Mouse (Mus musculus) CH12.LX (cell line): ENCODE results near the gene Fastk. TPM values are rescaled to one million over a fixed set of nuclear protein-coding genes. Genes with fewer than 3 reads are reported as not detected.

Source experiments
- DNase-seq: peaks from one replicate; pipeline ENCODE4 v3.0.0-alpha.2; 2013; ENCODE audit errors: extremely low read depth
- H3K27ac ChIP-seq: 2 replicates; pipeline ENCODE4 v1.5.1; 2012; ENCODE audit warnings: low read depth, mild to moderate bottlenecking, control low read depth, moderate library complexity; ENCODE audit not compliant: insufficient read depth
- H3K27me3 ChIP-seq: replicated peaks from 2 replicates; pipeline ENCODE3; 2012; ENCODE audit warnings: inconsistent platforms
- H3K36me3 ChIP-seq, 2 experiments: replicated peaks in 1 of 2; 2 replicates each; pipeline versions ENCODE3 to v1.6.1; 2012; ENCODE audit warnings: inconsistent platforms in 1 of 2, low read length in 1 of 2, mild to moderate bottlenecking in 1 of 2, mixed read lengths in 1 of 2, moderate library complexity in 1 of 2; ENCODE audit not compliant: control insufficient read depth in 1 of 2, insufficient read depth in 1 of 2
- H3K4me1 ChIP-seq, 2 experiments: 2 replicates each; pipeline ENCODE4 v1.6.1; 2012; ENCODE audit warnings: inconsistent platforms in 1 of 2, moderate library complexity in 1 of 2; ENCODE audit not compliant: insufficient read depth in 2 of 2, control insufficient read depth in 1 of 2
- H3K4me2 ChIP-seq: 2 replicates; pipeline ENCODE4 v1.6.1; 2012; ENCODE audit warnings: low read depth, mild to moderate bottlenecking, control low read depth; ENCODE audit not compliant: poor library complexity, insufficient read depth, severe bottlenecking
- H3K4me3 ChIP-seq, 3 experiments: fragments of 150-350 bp in 1 of 3; sonication (generic) in 1 of 3; replicated peaks in 1 of 3; 2 replicates each; pipeline versions ENCODE3 to v1.5.1; 2011 to 2012; ENCODE audit warnings: low read depth in 2 of 3, low read length in 2 of 3, mild to moderate bottlenecking in 2 of 3, moderate library complexity in 2 of 3, control low read depth in 1 of 3, improper control_type of control experiment in 1 of 3, inconsistent platforms in 1 of 3, mixed read lengths in 1 of 3; ENCODE audit not compliant: poor library complexity in 1 of 3
- H3K79me2 ChIP-seq: replicated peaks from 2 replicates; pipeline ENCODE4 v1.6.1; 2012; ENCODE audit warnings: mild to moderate bottlenecking, moderate library complexity; ENCODE audit not compliant: control insufficient read depth, poor library complexity, insufficient read depth, severe bottlenecking; ENCODE audit errors: extremely low read depth
- H3K9ac ChIP-seq: 2 replicates; pipeline ENCODE4 v1.6.1; 2012; ENCODE audit warnings: low read depth, mild to moderate bottlenecking, control low read depth, moderate library complexity; ENCODE audit not compliant: insufficient read depth
- H3K9me3 ChIP-seq: replicated peaks from 2 replicates; pipeline ENCODE3; 2012; ENCODE audit warnings: low read length, inconsistent platforms, mixed read lengths
- BHLHE40 ChIP-seq: IDR thresholded peaks from 2 replicates; pipeline ENCODE4 v1.6.1; 2011; ENCODE audit warnings: mild to moderate bottlenecking, low read depth, low read length, improper control_type of control experiment
- CHD1 ChIP-seq: IDR thresholded peaks from 2 replicates; pipeline ENCODE4 v1.6.1; 2012; ENCODE audit warnings: low read depth, low read length, improper control_type of control experiment, inconsistent platforms
- CHD2 ChIP-seq: IDR thresholded peaks from 2 replicates; pipeline ENCODE4 v1.6.1; 2011; ENCODE audit warnings: low read length, improper control_type of control experiment
- CTCF ChIP-seq, 2 experiments: IDR thresholded peaks in 1 of 2; conservative IDR thresholded peaks in 1 of 2; 2 replicates each; pipeline ENCODE4 v1.5.1; 2011 to 2012; ENCODE audit warnings: low read depth in 2 of 2, low read length in 2 of 2, improper control_type of control experiment in 1 of 2, inconsistent platforms in 1 of 2, mild to moderate bottlenecking in 1 of 2, moderate library complexity in 1 of 2
- E2F4 ChIP-seq: IDR thresholded peaks from 2 replicates; pipeline ENCODE4 v1.6.1; 2011; ENCODE audit warnings: low read depth, low read length, improper control_type of control experiment; ENCODE audit not compliant: insufficient replicate concordance
- ELF1 ChIP-seq: IDR thresholded peaks from 2 replicates; pipeline ENCODE4 v1.6.1; 2014; ENCODE audit warnings: low read depth, mild to moderate bottlenecking, inconsistent platforms, low read length, improper control_type of control experiment
- EP300 ChIP-seq: IDR thresholded peaks from 2 replicates; pipeline ENCODE4 v1.6.1; 2011; ENCODE audit warnings: low read length, improper control_type of control experiment
- ETS1 ChIP-seq: conservative IDR thresholded peaks from 2 replicates; pipeline ENCODE4 v1.6.1; 2012; ENCODE audit warnings: low read depth, mild to moderate bottlenecking, inconsistent platforms, low read length, improper control_type of control experiment, moderate library complexity
- GABPA ChIP-seq: IDR thresholded peaks from 2 replicates; pipeline ENCODE4 v1.6.1; 2012; ENCODE audit warnings: low read depth, low read length, improper control_type of control experiment, inconsistent platforms; ENCODE audit not compliant: insufficient replicate concordance
- HCFC1 ChIP-seq: IDR thresholded peaks from 2 replicates; pipeline ENCODE4 v1.6.1; 2012; ENCODE audit warnings: low read depth, mild to moderate bottlenecking, inconsistent platforms, low read length, improper control_type of control experiment
- IRF4 ChIP-seq: IDR thresholded peaks from 2 replicates; pipeline ENCODE4 v1.6.1; 2014; ENCODE audit warnings: low read depth, mild to moderate bottlenecking, inconsistent platforms, low read length, improper control_type of control experiment
- JUN ChIP-seq: IDR thresholded peaks from 2 replicates; pipeline ENCODE4 v1.6.1; 2011; ENCODE audit warnings: low read depth, mild to moderate bottlenecking, low read length, improper control_type of control experiment, moderate library complexity; ENCODE audit not compliant: insufficient read depth
- JUND ChIP-seq: conservative IDR thresholded peaks from 2 replicates; pipeline ENCODE4 v1.6.1; 2011; ENCODE audit warnings: low read depth, low read length, improper control_type of control experiment
- KAT2A ChIP-seq: IDR thresholded peaks from 2 replicates; pipeline ENCODE4 v1.6.1; 2012; ENCODE audit warnings: low read length, improper control_type of control experiment, inconsistent platforms; ENCODE audit not compliant: insufficient replicate concordance
- MAFK ChIP-seq: IDR thresholded peaks from 2 replicates; pipeline ENCODE4 v1.6.1; 2011; ENCODE audit warnings: low read length, improper control_type of control experiment; ENCODE audit not compliant: insufficient replicate concordance
- MAX ChIP-seq: IDR thresholded peaks from 2 replicates; pipeline ENCODE4 v1.6.1; 2011; ENCODE audit warnings: low read length, improper control_type of control experiment
- MAZ ChIP-seq: IDR thresholded peaks from 2 replicates; pipeline ENCODE4 v1.6.1; 2012; ENCODE audit warnings: low read depth, mild to moderate bottlenecking, inconsistent platforms, low read length, improper control_type of control experiment, moderate library complexity
- MEF2A ChIP-seq: IDR thresholded peaks from 2 replicates; pipeline ENCODE4 v1.6.1; 2014; ENCODE audit warnings: low read depth, mild to moderate bottlenecking, inconsistent platforms, low read length, improper control_type of control experiment, borderline replicate concordance
- MXI1 ChIP-seq: IDR thresholded peaks from 2 replicates; pipeline ENCODE4 v1.6.1; 2011; ENCODE audit warnings: mild to moderate bottlenecking, low read depth, low read length, improper control_type of control experiment
- MYC ChIP-seq: IDR thresholded peaks from 2 replicates; pipeline ENCODE4 v1.6.1; 2011; ENCODE audit warnings: low read depth, mild to moderate bottlenecking, improper control_type of control experiment, low read length
- NELFE ChIP-seq: IDR thresholded peaks from 2 replicates; pipeline ENCODE4 v1.6.1; 2011; ENCODE audit warnings: low read depth, low read length, improper control_type of control experiment
- NRF1 ChIP-seq: IDR thresholded peaks from 2 replicates; pipeline ENCODE4 v1.6.1; 2014; ENCODE audit warnings: low read depth, mild to moderate bottlenecking, inconsistent platforms, low read length, improper control_type of control experiment, moderate library complexity
- PAX5 ChIP-seq: IDR thresholded peaks from 2 replicates; pipeline ENCODE4 v1.6.1; 2012; ENCODE audit warnings: low read length, inconsistent platforms, mixed read lengths
- POLR2A ChIP-seq: IDR thresholded peaks from 2 replicates; pipeline ENCODE4 v1.6.1; 2011; ENCODE audit warnings: low read depth, mild to moderate bottlenecking, improper control_type of control experiment, low read length
- POLR2AphosphoS2 ChIP-seq: IDR thresholded peaks from 2 replicates; pipeline ENCODE4 v1.6.1; 2011; ENCODE audit warnings: low read depth, low read length, improper control_type of control experiment
- RAD21 ChIP-seq: IDR thresholded peaks from 2 replicates; pipeline ENCODE4 v1.6.1; 2011; ENCODE audit warnings: low read depth, mild to moderate bottlenecking, low read length, improper control_type of control experiment, moderate library complexity
- RCOR1 ChIP-seq: conservative IDR thresholded peaks from 2 replicates; pipeline ENCODE4 v1.6.1; 2012; ENCODE audit warnings: low read depth, mild to moderate bottlenecking, inconsistent platforms, low read length, improper control_type of control experiment
- SIN3A ChIP-seq: IDR thresholded peaks from 2 replicates; pipeline ENCODE4 v1.6.1; 2012; ENCODE audit warnings: low read length, improper control_type of control experiment, inconsistent platforms
- SMC3 ChIP-seq: IDR thresholded peaks from 2 replicates; pipeline ENCODE4 v1.6.1; 2011; ENCODE audit warnings: low read depth, low read length, improper control_type of control experiment
- TBP ChIP-seq: conservative IDR thresholded peaks from 2 replicates; pipeline ENCODE4 v1.6.1; 2011; ENCODE audit warnings: low read depth, low read length, improper control_type of control experiment
- TCF12 ChIP-seq: IDR thresholded peaks from 2 replicates; pipeline ENCODE4 v1.6.1; 2014; ENCODE audit warnings: low read depth, mild to moderate bottlenecking, inconsistent platforms, low read length, improper control_type of control experiment
- UBTF ChIP-seq: IDR thresholded peaks from 2 replicates; pipeline ENCODE4 v1.6.1; 2012; ENCODE audit warnings: low read depth, mild to moderate bottlenecking, inconsistent platforms, low read length, improper control_type of control experiment, moderate library complexity
- USF1 ChIP-seq: IDR thresholded peaks from 2 replicates; pipeline ENCODE4 v1.6.1; 2014; ENCODE audit warnings: low read depth, mild to moderate bottlenecking, inconsistent platforms, low read length, improper control_type of control experiment
- USF2 ChIP-seq: conservative IDR thresholded peaks from 2 replicates; pipeline ENCODE4 v1.6.1; 2011; ENCODE audit warnings: low read depth, low read length, improper control_type of control experiment
- ZC3H11A ChIP-seq: IDR thresholded peaks from 2 replicates; pipeline ENCODE4 v1.6.1; 2012; ENCODE audit warnings: low read depth, mild to moderate bottlenecking, inconsistent platforms, low read length, improper control_type of control experiment
- ZKSCAN1 ChIP-seq: IDR thresholded peaks from 2 replicates; pipeline ENCODE4 v1.6.1; 2012; ENCODE audit warnings: low read depth, inconsistent platforms, low read length, improper control_type of control experiment, borderline replicate concordance
- ZMIZ1 ChIP-seq: IDR thresholded peaks from 2 replicates; pipeline ENCODE4 v1.6.1; 2012; ENCODE audit warnings: low read depth, mild to moderate bottlenecking, inconsistent platforms, low read length, improper control_type of control experiment
- ZNF384 ChIP-seq: IDR thresholded peaks from 2 replicates; pipeline ENCODE4 v1.6.1; 2012; ENCODE audit warnings: low read depth, low read length, improper control_type of control experiment, inconsistent platforms
- dilution Hi-C: fragments of 300-500 bp; cut with MboI; formaldehyde crosslinking; loops from 2 replicates; pipeline ENCODE4 v1.14.3; 2020; ENCODE audit warnings: low sequenced_read_pairs; ENCODE audit not compliant: extremely low pct_unique_long_range_greater_than_20kb, extremely low pct_ligation_motif_present
- in situ Hi-C: fragments of 300-500 bp; cut with MboI; formaldehyde crosslinking; loops from 3 replicates; pipeline ENCODE4 v1.14.3; 2019; ENCODE audit warnings: low sequenced_read_pairs, low pct_ligation_motif_present, low pct_unique_long_range_greater_than_20kb, mixed read lengths
- polyA plus RNA-seq: library from polyadenylated mRNA; unstranded; fragments of >175 nt; gene quantifications from 2 replicates; pipeline ENCODE4 v1.2.1, GENCODE M21; 2012; ENCODE audit warnings: low read depth; ENCODE audit not compliant: insufficient read length
- total RNA-seq, 2 experiments: library from RNA; depleted of rRNA; stranded (reverse); fragments of 300-350 nt in 1 of 2; fragments of >200 nt in 1 of 2; gene quantifications; 2 replicates each; pipeline ENCODE4 v1.2.3; 2012 to 2014

The Fastk gene
- total and polyA plus RNA-seq, 3 experiments = 44.8 to 88.0 (median 61.4) TPM

DNA sequence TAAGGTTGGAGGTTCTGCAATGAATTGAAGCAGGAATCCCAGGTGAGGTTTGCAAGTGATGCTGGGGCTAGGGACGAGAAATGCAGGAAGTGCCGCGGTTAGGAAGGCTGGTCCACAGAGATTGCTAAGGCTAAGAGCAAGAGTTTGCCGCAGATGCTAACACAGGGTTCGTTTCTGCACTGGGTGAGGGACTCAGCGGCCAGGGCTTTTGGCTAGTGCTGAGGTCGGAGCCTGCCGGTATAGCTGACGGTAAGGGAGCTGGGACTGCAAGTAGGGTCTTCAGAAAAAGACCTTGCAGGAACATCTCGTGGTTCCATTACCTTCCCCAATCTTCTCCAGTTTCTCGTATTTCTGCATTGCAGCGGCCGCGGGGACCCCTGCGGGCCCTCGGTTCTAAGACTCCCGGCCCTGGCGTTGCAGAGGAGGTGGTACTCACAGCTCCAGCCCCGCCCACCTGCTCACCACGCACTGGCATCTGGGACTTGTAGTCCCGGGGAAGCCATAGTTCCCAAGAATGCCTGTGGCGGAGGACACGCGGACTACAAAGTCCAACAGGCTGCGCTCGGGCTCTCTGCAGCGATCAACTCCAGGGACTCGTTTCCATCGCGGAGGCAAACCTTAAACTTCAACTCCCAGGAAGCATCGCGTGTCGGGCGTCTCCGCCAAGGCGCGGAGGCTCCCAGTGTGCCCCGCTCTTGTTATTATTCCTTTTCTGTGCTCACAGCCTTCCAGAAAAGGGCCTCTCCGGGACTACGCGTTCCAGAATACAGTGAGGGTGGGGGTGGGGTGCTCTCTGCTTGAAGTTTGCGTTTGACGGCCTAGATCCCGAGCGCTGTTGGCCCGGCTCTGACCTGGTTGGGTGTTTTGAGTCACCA, 21.7 kb downstream of the Fastk start, which contains the start of the genes Cdk5 and Slc4a2:
Cdk5 (minus strand) TSS at position 402 of the 875 bp plus-strand sequence.
Slc4a2 (plus strand) TSS at position 709 of the 875 bp plus-strand sequence.
- Histone ChIP-seq H3K79me2 (peaks cover 10% of the 10 kb centered on the region; the same call in 1 of the 2 replicates), H3K4me1 (peaks cover 16 to 41% of the 10 kb centered on the region in 2 experiments), H3K9ac (peak within 1 kb of the TSS; percentile 97)

DNA sequence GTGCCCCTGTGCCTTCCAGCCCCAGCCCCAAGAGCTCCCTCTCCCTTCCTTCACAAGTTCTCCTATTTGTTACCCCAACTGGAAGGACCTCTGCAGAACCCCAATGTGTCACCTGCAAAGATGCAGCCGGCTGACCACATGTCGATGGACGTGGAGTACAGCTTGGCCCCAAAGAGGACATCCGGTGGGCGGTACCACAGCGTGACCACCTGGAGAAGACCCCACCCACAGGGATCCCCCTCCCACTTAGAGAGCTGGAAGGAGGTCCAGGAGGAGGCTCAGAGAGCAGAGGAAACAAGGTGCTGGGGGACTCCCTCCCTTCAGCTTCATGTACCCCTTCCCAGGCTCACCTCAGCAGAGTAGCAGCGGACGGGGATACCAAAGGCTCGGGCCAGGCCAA, 24.7 kb downstream of the Fastk start:
- Histone ChIP-seq H3K4me1 (peaks cover 2 to 14% of the 10 kb centered on the region in 2 experiments; a peak in 2 of 4 replicates), H3K4me3 (no peak overlapping the region), H3K9me3 (no peaks in the 10 kb centered on the region), H3K27ac (no peak overlapping the region), H3K9ac (no peak overlapping the region), H3K36me3 (peaks cover 14 to 53% of the 10 kb centered on the region in 2 experiments), H3K4me2 (no peak overlapping the region), H3K27me3 (no peaks in the 10 kb centered on the region), H3K79me2 (no peaks in the 10 kb centered on the region)
- in situ Hi-C loops (loop anchor here (5.0 kb wide), 1 partner anchor 37 kb away; no protein-coding TSS in a partner anchor), dilution Hi-C loops (no loop called here)
- DNase-seq = no peak
- no peak for TF ChIP-seq ELF1
- TF ChIP-seq MEF2A = no peak
- no peak for TF ChIP-seq TCF12
- no peak for TF ChIP-seq USF2
- TF ChIP-seq SMC3 = no peak
- TF ChIP-seq BHLHE40 = no peak
- TF ChIP-seq EP300 = no peak
- no peak for TF ChIP-seq MAFK
- no peak for TF ChIP-seq E2F4
- no peak for TF ChIP-seq USF1
- TF ChIP-seq TBP = no peak
- TF ChIP-seq HCFC1 = no peak
- no peak for TF ChIP-seq MAX
- no peak for TF ChIP-seq NRF1

More for the DNA sequence above, 21.7 kb downstream of the Fastk start, which contains the start of the genes Cdk5 and Slc4a2:
- H3K36me3 ChIP-seq = peaks cover 14 to 45% of the 10 kb centered on the region in 2 experiments
- H3K9me3 ChIP-seq = no peaks in the 10 kb centered on the region
- DNase-seq = peak; percentile 99
- no peaks in the 10 kb centered on the region for H3K27me3 ChIP-seq
- H3K4me2 ChIP-seq = peak within 1 kb of the TSS; percentile 84
- dilution Hi-C loops = no loop called here
- in situ Hi-C loops = loop anchor here (5.0 kb wide), 1 partner anchor 34 kb away; no protein-coding TSS in a partner anchor
- peak within 1 kb of the TSS; percentile 63 for H3K27ac ChIP-seq
- TF ChIP-seq MXI1 = peak; percentile 94
- TF ChIP-seq TCF12 = peak; percentile 77
- peak; percentile 96 for TF ChIP-seq HCFC1
- peak; percentile 90 for TF ChIP-seq MYC
- TF ChIP-seq CHD1 = no peak
- TF ChIP-seq BHLHE40 = 0 out of 2 replicates have a peak, but pooled peaks have one; percentile 31
- TF ChIP-seq NELFE = peak; percentile 66; the same call in 1 of the 2 replicates
- peak; percentile 93 for TF ChIP-seq SIN3A
- peak; percentile 73 for TF ChIP-seq POLR2A
- TF ChIP-seq POLR2AphosphoS2 = no peak
- no peak for TF ChIP-seq ZC3H11A
- no peak; the same call in 1 of the 2 replicates for TF ChIP-seq ZKSCAN1
- peak; percentile 86 for TF ChIP-seq ELF1
- TF ChIP-seq UBTF = no peak; the same call in 1 of the 2 replicates
- peak; percentile 99 for TF ChIP-seq KAT2A
- TF ChIP-seq TBP = peak; percentile 77
- no peak for TF ChIP-seq USF2
- no peak for TF ChIP-seq USF1
- no peak for TF ChIP-seq MAFK
- peak; percentile 61 for TF ChIP-seq NRF1
- no peak for TF ChIP-seq RAD21
- TF ChIP-seq ZNF384 = no peak
- peak; percentile 74 for TF ChIP-seq CHD2
- no peak for TF ChIP-seq SMC3
- peak; percentile 62 for TF ChIP-seq ZMIZ1
- TF ChIP-seq MEF2A = no peak; the same call in 1 of the 2 replicates
- TF ChIP-seq CTCF (conservative IDR thresholded peaks at IDR 0.05 in 1 of 2, IDR thresholded peaks at IDR 0.05 in 1 of 2; ENCODE audit: low read depth in 2 of 2, low read length in 2 of 2) = 0 out of 4 replicates have a peak, but pooled peaks of 1 of the 2 experiments have one; percentile 7
- TF ChIP-seq JUN = no peak
- no peak for TF ChIP-seq ETS1
- TF ChIP-seq MAX = peak; percentile 80
- peak; percentile 53; the same call in 1 of the 2 replicates for TF ChIP-seq E2F4
- peak; percentile 52; the same call in 1 of the 2 replicates for TF ChIP-seq MAZ
- peak; percentile 81 for TF ChIP-seq IRF4
- TF ChIP-seq EP300 = no peak
- no peak for TF ChIP-seq RCOR1
- peak; percentile 75; the same call in 1 of the 2 replicates for TF ChIP-seq GABPA
- TF ChIP-seq JUND = no peak
- no peak for TF ChIP-seq PAX5
- peak within 1 kb of the TSS; percentile 68 to 94 (median 86) for H3K4me3 ChIP-seq
